Mouse (Mus musculus): ENCODE measurements at regions not wholly inside any gene's neighbourhood (a gene's known extent, or its start where the extent isn't known, plus 50 kb on each side); places are given as distances from the start of the nearest gene placed in this dataset.

- no peak for TF ChIP-seq CTCF (IDR thresholded peaks at IDR 0.05; ENCODE audit: insufficient read depth, low read depth, low read length)
- TF ChIP-seq POLR2A (IDR thresholded peaks at IDR 0.05; ENCODE audit: insufficient read depth, low read depth, low read length) = no peak
These were observed 411.8 kb downstream of the Ate1 start for GRCm38 (mm10) chr7:130108362-130108761.

Measured in olfactory bulb, adult 2 months (tissue).